Mouse (Mus musculus) left cerebral cortex, postnatal 4 days (tissue): ENCODE data around the gene Ifi27l2b. TPM values are rescaled to one million over a fixed set of nuclear protein-coding genes. Genes with fewer than 3 reads are reported as not detected.
"Not testable (repeated sequence)": the region's sequence is repeated elsewhere in the genome, so short reads cannot be mapped to it uniquely, and the experiment has no call there.

Experiments used
- DNase-seq: peaks from one replicate; pipeline ENCODE4 v3.0.0-alpha.2; 2022
- intact Hi-C: fragments of 180-260 bp; cut with DNase I; formaldehyde crosslinking; loops from one replicate; pipeline ENCODE4 v1.15.1; 2025
- total RNA-seq, 2 experiments: library from RNA; stranded (reverse); gene quantifications; 2 replicates each; pipeline ENCODE4 v1.2.3; 2021

Gene Ifi27l2b
- not detected for total RNA-seq

DNA sequence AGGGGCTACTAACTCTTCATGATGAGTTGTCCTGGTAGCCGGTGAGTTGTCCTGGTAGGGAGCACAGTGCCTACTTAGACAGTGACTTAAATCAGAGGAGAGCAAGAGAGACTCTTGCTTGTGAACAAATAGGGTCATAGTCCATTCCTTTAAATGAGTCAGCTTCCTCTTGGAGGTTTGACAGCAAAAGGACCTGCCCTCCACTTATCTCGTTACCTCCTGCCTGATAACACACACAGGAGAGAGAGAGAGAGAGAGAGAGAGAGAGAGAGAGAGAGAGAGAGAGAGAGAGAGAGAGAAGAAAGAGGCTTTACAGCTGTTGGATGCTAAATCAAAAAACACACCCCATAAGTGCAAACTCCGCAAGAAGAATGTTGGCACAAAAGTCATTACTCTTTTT is at the start of gene Ifi27l2b:
TSS of gene Ifi27l2b (minus strand) at position 84 of the 400 bp plus-strand sequence.
- intact Hi-C loops: no loop called here
- no peak for DNase-seq

DNA sequence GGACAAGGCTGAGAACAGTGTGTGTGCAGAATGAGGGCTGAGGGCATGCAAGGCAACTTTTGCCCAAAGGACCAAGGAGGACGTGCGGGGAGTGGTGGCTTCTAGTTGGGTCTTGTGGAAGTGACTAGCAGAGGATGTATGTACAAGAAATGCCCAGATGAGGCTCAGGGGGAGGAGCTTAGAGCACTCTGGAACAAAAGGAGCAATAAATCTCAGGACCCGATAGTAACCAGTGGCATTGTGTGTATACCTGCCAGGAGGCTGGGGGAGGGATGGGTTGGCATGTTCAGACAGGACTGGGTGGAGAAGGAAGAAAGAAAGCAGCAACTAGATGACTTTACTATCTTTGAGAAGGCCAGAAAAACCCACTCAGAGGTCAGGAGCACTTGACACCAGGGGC is 47.4 kb upstream of the Ifi27l2b start:
- intact Hi-C loops: no loop called here
- no peak for DNase-seq

DNA sequence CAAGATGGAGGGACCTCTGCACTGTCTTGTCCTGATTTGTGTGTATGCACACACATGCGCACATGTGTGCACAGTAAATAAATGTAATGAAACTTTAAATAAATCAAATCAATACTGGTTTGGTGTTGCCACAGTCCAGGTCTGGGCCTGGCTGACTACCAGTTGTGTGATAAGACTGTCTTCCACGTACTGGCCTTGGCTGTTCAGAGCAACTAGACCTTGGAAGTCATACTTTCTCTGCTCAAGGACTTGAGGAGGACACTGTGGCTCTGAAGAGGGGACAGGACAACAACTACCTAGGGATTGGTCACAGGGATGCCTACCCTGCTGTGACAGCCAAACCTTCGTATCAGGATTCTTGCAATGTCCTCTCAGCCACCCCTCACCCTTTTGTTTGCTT is 46.3 kb upstream of the Ifi27l2b start:
- intact Hi-C loops: no loop called here
- DNase-seq: no peak

DNA sequence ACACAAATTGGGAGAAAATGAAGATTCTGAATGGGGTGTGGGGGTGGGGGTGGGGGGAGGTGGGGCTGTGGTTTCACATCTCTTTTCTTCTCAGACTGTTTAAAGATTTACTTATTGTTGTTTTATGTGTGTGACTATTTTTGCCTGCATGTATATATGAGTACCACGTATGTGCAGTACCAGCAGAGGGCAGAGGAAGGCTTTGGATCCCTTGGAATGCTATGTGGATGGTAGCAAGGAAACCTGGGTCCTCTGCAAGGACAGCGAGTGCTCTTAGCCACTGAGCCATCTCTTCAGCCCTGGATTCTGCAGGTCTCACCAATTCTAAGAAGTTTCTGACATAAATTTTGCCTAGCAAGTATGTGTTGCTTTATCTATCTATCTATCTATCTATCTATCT is 42.2 kb upstream of the Ifi27l2b start:
- no peak for DNase-seq
- intact Hi-C loops: no loop called here

DNA sequence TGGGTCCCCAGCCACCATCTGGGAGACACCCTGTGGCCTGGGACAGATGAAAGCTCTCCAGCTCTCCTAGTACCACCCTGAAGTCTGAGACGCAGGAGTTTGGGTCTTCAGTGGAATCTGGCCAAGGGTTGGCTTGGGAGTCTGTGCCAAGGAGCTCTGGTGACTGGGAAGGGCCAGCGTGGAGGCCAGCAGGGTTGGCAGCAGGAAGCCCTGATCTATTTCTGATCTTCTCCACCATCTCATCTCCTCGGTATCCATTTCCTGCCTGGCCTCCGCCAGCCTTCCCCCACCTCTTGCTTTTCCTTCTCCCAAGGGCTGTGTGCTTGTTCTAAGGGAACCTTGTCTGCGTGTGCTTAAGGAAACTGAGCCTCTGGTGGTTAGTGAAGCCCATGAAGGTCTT is 41.7 kb upstream of the Ifi27l2b start:
- DNase-seq: no peak
- intact Hi-C loops: no loop called here

DNA sequence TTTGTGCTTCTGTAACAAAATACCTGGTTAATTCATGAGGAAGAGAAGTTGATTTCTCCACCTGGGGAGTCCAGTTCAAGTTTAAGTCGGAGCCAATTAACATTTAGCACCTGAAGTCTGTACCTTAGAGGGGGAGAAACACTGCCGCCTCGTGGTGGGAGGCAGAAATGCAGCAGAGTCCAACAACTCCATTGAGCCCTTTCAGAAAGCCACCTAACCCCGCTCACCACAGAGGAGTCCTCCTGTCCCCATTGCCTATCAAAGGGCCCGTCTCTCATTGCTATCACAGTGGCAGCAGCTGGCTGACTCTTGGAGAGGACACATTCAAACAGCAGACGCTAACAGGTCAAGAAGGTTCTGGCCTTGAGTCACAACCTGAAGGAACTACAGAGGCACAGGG is 37.5 kb upstream of the Ifi27l2b start:
- DNase-seq: peak; percentile 33
- intact Hi-C loops: no loop called here

DNA sequence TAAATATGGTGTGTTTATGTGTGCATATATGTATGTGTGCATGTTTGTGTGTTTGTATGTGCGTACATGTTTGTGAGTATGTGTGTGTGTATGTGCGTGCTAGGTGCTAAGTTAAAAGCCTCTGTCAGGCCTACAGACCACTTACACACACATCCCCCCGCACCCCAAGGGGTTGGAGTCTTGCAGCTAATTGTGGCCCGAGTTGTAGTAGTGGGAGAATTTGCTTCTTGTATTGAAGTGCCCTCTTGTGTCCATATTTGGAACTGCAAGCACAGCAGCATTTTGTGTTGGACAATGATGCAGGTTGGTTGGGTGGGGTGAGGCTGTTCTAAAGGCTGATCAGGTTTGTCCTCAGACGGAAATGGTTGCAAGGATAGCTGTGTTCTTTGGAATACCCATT is 35.7 kb upstream of the Ifi27l2b start:
- DNase-seq: peak; percentile 62
- intact Hi-C loops: loop anchor here (2.0 kb wide), 1 partner anchor 66 kb away; no protein-coding TSS in a partner anchor

DNA sequence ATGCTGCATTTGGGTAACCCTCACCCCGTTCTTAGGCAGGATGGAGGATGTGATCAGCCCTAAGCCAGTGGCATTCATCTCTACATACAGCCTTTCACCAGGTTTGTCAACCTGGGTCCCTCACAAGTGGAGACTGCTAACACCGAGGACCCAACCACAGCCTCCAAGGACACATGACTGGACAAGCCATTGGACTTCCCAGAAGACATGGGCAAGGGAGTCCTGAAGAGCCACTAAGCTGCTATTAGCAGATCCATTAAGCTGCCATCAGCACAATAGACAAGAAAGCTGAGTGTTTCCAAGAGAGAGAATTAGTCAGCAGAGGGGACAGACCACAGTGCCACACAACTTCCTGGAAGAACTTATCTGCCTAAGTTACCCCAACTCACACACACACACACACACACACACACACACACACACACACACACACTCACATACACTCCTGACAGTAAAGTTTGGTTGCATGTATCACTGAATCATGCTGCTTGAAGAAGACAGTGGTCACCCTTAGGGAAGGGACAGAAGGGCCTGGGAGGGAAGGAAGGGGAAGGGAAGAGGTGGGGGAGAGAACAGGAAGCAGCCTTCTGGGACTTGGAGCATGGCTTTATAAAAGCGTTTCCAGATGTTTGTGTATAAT is 34.2 kb upstream of the Ifi27l2b start:
- intact Hi-C loops: no loop called here
- DNase-seq: no peak

DNA sequence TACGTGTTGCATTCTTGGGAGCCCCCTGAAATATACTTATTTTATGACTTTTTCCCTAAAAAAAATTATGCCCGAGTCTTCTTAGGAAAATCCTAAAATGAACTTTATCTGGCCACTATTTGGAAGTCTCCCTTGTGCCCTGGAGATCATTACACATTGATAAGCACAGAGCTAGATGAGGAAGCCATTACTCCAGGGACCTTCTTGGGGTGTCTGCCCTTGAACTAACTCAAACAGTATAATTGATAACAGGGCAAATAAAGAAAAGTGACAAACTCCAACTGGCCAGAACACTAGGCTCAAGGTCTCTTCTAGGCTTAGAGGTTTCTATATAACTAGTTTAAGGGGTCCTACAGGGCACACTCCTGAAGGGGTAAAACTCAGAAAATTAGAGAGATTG is 30.7 kb upstream of the Ifi27l2b start:
- intact Hi-C loops: no loop called here
- DNase-seq: no peak

DNA sequence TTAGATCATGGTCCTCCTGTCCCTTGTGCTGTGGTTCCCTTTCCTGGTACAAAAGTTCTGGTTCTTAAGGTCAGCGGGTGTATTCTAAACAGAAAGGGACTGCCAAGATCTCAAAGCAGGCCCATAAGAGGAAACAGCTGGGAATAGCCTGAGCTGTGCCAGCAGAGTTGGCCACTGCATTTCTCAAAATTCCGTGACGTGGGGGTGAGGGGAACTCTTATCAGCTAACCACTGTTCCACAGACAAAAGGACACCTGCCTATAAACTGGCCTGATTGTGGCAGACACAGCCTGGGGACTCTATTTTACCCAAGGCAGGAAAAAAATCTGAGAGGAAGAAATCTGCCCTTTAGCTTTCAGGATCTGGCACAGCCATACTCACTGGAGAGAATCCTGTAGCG is 30.3 kb upstream of the Ifi27l2b start:
- DNase-seq: no peak
- intact Hi-C loops: no loop called here

DNA sequence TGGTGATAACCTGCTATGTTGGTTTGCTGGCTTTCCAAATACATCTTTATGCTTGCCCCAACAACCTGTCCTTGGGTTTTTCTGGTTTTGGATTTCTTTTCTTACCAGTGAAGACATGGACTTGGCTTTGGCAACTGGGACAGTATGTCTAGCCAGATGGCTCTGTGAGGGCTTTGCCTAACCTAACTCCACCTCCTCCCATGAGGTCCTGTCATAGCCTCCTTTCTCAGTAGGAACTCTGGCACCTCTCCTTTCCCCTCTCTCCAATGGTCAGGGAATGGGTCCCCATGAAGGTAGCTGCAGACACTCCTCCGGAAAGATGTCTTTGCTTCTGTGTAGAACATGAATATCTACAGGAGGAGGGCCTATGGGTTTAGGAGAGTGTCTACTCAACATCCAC is 29.7 kb upstream of the Ifi27l2b start:
- intact Hi-C loops: no loop called here
- no peak for DNase-seq

DNA sequence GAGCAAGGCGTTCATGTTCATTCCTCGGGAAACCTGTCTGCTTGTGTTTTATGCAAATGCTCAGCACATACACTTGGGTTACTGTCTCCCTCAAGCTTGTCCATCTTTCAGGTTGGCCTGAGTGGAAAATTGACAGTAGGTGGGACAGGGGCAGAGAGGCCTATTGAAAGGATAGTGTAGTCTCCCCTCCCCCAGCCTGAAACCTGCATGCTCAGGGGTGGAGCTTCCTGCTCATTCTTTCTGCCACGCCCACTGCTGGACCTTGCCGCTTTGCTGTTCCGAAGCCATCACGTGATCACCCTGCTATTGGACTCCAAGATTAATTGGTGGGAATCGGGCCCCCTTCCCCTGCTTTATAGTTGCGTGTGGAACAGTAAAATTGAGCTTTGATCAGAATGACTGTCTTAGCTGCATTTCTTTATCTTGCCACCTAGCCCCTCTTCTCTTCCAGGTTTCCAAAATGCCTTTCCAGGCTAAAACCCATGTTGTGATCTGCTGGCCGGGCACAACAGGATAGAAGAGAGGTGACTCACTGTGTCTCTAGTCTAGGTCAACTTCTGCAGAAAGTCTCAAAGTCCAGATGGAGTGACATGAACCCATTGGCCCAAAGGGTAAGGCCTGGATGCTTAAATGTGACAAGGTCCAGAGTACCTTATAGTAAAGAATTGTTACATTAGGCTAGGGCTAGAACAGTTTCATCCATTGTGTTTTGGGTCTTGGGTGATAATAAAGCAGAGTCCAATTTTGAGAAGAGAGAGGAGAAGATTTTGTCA is 27.4 kb upstream of the Ifi27l2b start:
- intact Hi-C loops, DNase-seq: not testable (repeated sequence)

DNA sequence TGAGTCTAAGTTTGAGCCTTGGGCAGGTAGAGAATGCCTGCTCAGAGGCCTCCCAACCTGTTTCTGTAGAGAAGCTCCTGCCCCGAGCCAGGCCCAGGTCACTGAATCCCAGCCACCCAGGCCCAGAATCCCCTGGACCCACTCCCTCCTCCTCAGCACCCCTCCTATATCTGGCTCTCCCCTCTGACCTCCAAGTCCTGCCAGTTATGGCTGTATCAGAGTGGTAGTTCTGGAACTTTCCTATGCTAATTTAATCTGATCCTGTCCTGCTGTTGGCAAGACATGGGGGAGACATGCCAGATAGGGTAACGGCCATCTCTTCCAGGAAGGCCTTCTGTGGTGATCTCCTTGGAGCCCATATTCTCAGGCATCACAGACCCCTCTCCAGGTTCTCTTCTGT is 25.8 kb upstream of the Ifi27l2b start:
- no peak for DNase-seq
- intact Hi-C loops: no loop called here

DNA sequence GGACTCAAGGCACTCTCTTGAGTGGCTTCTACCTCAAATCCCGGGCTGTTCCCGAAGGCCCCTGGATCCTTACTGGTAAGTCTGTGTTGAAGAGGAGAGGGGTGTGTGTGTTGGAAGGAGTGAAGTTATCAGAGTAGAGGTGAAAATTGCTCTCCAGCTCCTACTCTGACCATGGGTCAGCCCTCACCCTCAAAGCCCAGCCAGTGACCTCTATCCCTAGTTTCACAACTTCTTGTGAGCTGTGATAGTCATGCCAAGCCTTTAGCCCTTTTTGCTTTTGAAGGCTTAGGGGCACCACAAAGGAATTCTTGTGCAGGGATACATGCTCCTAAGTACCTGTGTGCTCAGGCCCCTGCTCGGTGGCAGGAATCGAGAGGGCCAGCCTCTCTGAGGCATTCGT is 24.6 kb upstream of the Ifi27l2b start:
- DNase-seq: no peak
- intact Hi-C loops: no loop called here

DNA sequence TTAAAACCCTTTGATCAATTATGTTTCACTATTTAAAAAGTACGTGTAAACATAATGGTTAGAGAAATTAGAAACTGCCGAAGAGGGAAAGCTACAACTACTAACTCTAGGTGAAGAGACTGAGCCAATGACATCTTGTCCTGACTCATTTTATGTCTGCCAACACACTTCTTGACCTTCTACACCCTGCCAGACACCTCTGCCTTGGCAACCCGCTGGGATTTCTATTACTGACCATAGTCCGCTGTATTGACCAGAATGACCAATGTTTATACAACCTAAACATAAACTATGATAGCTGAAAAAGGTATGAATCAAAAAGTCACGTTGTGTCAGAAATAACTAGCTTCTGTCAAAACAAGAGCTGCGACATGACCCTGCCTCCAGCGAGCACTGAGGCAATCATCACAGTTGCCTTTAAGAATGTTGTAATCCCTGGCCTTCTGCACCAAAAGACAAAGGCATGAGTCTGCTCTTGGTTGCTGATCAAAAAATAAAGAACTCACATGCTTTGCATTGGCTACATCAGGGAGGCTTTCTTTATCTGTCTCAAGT is 20.5 kb upstream of the Ifi27l2b start:
- intact Hi-C loops: no loop called here

DNA sequence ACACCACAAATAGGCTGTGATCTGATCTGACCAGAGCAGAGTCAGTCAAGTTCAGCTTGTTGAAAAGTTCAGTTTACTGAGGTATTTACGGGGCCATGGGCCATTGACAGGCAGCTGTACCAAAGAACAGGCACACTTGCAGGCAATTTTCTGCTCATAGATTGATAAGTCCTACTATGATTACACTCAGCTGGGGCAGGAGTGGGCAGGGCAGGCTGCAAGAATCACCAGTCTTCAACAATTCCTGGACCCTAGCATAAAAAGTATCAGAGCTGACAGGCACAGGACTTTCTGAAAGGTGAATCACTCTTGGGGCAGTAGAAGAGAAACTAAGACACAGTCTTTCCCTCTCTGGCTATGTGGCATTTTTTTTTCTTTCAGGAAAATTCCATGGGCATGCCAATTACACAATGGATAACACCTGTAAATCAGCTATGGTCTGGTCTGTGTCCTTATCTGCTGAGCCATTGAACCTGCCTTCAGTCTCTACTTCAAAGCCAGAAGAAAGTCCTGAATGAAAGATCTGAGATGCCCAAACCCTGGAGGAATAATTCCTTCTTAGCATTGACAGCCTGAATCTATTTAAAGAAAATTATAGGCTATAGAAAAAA is 19.9 kb upstream of the Ifi27l2b start:
- intact Hi-C loops: no loop called here
- DNase-seq: no peak

More for the DNA sequence above, 20.5 kb upstream of the Ifi27l2b start:
- no peak for DNase-seq

DNA sequence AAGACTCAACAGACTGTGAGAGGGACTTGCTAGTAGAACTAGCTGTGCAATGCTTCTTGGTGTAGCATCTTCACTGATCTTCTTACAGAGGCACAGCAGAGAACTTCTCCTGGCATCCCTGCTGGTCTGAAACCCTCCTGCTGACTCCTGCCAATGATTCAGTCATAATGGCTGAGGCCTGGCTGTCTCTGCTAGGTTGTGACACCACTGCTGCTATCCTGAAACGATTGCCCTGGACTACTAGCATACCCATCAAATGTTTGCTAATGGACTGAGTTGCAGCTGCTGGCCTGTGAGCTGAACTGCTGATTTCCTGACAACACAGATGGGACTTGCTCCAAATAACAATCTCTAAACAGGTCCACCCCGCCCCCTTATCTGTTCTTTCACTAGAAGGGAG is 17.5 kb upstream of the Ifi27l2b start:
- DNase-seq: no peak
- intact Hi-C loops: no loop called here

DNA sequence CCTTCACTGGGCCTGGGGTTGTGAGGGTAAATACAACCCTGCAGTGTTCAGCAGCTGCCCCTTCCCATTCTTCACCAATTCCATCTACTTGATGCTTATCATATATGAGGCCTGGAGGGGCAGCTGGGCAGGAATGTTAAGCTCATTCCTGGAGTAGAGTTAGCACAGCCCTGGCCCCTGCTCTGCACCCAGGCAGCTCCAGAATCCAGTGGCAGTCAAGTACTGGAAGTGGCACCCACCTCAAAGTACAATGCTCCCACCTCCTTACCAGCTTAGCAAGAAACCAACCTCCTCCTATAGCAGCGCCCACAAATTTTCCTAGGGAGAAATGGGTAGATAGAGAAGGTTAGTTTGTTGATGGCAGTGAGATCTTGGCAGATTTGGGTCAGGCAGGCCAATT is 296 bp downstream of the Ifi27l2b start:
- intact Hi-C loops, DNase-seq: not testable (repeated sequence)

DNA sequence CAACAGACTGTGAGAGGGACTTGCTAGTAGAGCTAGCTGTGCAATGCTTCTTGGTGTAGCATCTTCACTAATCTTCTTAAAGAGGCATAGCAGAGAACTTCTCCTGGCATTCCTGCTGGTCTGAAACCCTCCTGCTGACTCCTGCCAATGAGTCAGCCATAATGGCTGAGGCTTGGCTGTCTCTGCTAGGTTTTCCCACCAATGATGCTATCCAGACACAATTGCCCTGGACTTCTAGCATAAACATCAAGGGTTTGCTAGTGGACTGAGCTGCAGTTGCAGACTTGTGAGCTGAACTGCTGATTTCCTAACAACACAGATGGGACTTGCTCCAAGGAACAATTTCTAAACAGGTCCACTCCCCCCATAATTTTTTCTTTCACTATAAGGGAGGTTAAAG is 3.7 kb downstream of the Ifi27l2b start:
- no peak for DNase-seq
- intact Hi-C loops: no loop called here

DNA sequence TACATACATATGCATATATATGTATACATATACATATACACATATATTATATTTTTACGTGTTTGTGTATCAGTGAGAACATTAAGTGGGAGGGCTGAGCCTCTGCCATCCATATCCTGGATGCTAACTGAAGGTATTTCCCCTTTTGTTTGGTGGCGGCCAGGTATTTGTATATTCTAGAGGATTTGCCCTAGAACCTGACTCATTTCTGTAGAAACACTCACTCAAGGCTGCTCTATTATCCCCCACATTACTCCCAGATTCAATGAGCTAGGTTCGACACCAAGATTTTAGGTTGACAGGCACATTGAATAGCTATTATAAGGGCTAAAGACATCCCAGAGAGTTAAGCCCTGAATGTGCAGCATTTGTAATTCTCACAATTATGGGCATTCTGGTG is 12.0 kb downstream of the Ifi27l2b start:
- DNase-seq: no peak
- intact Hi-C loops: no loop called here

DNA sequence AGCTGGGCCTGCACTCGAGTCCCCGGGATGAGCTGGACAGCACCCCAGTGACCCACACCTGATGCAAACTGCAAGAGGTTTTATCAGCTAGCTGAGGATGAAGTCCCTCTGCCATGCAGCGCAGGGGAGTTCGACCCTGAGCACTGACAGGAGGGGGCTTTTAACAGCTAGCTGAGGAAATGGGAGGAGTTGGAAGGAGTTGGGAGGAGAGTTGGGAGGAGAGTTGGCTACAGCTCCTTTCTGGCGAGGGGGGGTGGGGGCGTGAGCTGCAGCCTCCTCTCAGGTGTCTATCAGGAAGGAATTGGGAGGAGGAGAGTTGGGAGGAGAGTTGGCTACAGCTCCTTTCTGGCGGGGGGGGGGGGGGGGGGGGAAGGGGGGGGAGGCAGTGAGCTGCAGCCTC is 12.8 kb downstream of the Ifi27l2b start:
- DNase-seq, intact Hi-C loops: not testable (repeated sequence)

DNA sequence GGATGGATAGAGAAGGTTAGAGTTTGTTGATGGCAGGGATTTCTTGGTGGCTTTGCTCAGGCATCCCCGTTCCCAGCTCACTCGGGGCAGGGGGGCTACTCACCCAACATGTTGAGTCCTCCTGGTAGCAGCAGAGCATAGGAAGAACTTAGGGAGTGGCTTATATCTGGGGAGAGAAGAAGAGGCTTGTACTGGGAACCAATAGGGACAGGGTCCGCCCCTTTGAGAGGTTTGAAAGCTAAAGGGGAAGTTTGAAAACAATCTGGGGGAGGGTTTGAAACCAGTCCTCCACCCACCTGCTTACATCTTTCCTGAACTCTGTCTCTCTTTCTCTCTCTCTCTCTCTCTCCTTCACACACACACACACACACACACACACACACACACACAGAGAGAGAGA is 13.5 kb downstream of the Ifi27l2b start, which contains the start of gene Ifi27l2a:
TSS of gene Ifi27l2a (minus strand) at position 157 of the 400 bp plus-strand sequence.
- DNase-seq: no peak
- intact Hi-C loops: no loop called here
